Mouse (Mus musculus): Measurements from ENCODE around the gene Ccin. TPM values are rescaled to one million over a fixed set of nuclear protein-coding genes. Genes with fewer than 3 reads are reported as not detected.

The Ccin gene
- total RNA-seq, 2 experiments from 2014 or later = not detected

GRCm38 (mm10) chr4:44010893-44011292 lies 27.6 kb downstream of the Ccin start:
- DNase-seq = no peak
- intact Hi-C loops (cut with DNase I) = no loop called here

- DNase-seq = no peak
- intact Hi-C loops (cut with DNase I) = no loop called here
Observed at GRCm38 (mm10) chr4:44011799-44012198, 28.5 kb downstream of the Ccin start.

GRCm38 (mm10) chr4:44012376-44013367 lies 29.4 kb downstream of the Ccin start:
- DNase-seq = peak; percentile 88 to 90
- intact Hi-C loops (cut with DNase I) = no loop called here

- no peak for DNase-seq
- intact Hi-C loops (cut with DNase I) = no loop called here
Observed at GRCm38 (mm10) chr4:44013391-44014070, 30.2 kb downstream of the Ccin start.

- DNase-seq = no peak
- intact Hi-C loops (cut with DNase I) = no loop called here
Observed at GRCm38 (mm10) chr4:44016071-44016470, 32.8 kb downstream of the Ccin start.

- intact Hi-C loops (cut with DNase I) = no loop called here
- no peak for DNase-seq
Observed at GRCm38 (mm10) chr4:44016791-44017190, 33.5 kb downstream of the Ccin start.

- intact Hi-C loops (cut with DNase I) = no loop called here
- DNase-seq = no peak
Observed at GRCm38 (mm10) chr4:44022323-44022722, 39.0 kb downstream of the Ccin start.

GRCm38 (mm10) chr4:44022766-44023165 lies 39.5 kb downstream of the Ccin start:
- DNase-seq = no peak
- intact Hi-C loops (cut with DNase I) = no loop called here

GRCm38 (mm10) chr4:44023681-44024080 lies 40.4 kb downstream of the Ccin start:
- DNase-seq = no peak
- intact Hi-C loops (cut with DNase I) = no loop called here

GRCm38 (mm10) chr4:44024241-44024640 lies 41.0 kb downstream of the Ccin start:
- DNase-seq = no peak
- intact Hi-C loops (cut with DNase I) = no loop called here

GRCm38 (mm10) chr4:44025570-44025969 lies 42.3 kb downstream of the Ccin start:
- intact Hi-C loops (cut with DNase I) = no loop called here
- DNase-seq = no peak

- peak in 1 of 2 experiments; percentile 20 for DNase-seq
- intact Hi-C loops (cut with DNase I) = no loop called here
Observed at GRCm38 (mm10) chr4:44028303-44029135, 45.2 kb downstream of the Ccin start.

GRCm38 (mm10) chr4:44029661-44030066 lies 46.4 kb downstream of the Ccin start:
- peak; percentile 26 to 51 for DNase-seq
- intact Hi-C loops (cut with DNase I) = no loop called here

- intact Hi-C loops (cut with DNase I) = no loop called here
- DNase-seq = peak; percentile 31 to 52
Observed at GRCm38 (mm10) chr4:44031521-44031920, 48.2 kb downstream of the Ccin start.

Other genes starting within 250 kb of the Ccin start
- not detected for gene Olfr159, start 212.5 kb upstream of the Ccin start, total RNA-seq (2021)
- gene Olfr156, start 159.6 kb upstream of the Ccin start, total RNA-seq (2021) = not detected
- gene Olfr157, start 143.3 kb upstream of the Ccin start, total RNA-seq (2021) = not detected
- not detected for gene Olfr155, start 131.9 kb upstream of the Ccin start, total RNA-seq (2021)
- 10 to 100 TPM in 1 of 2 experiments, 1 to 10 TPM in 1; 8.1 to 10.1 TPM for gene Reck, start 108.0 kb upstream of the Ccin start, total RNA-seq (2021)
- gene Glipr2, start 26.1 kb upstream of the Ccin start, total RNA-seq (2021) = 1 to 10 TPM; 5.5 to 8.9 TPM
- 10 to 100 TPM; 83.0 to 91.0 TPM for gene Clta, start 21.0 kb downstream of the Ccin start, total RNA-seq (2021)
- gene Gne, start 100.7 kb downstream of the Ccin start, total RNA-seq (2021) = 10 to 100 TPM; 27.4 to 28.4 TPM